Mouse (Mus musculus) lung, postnatal 0 days (tissue): ENCODE results near the gene Tmem106b. TPM values are rescaled to one million over a fixed set of nuclear protein-coding genes. Genes with fewer than 3 reads are reported as not detected.

Source experiments
- ATAC-seq: fragments of 200-750 bp; cut with Nextera tagmentation; 2 replicates; pipeline ENCODE4 v1.8.0; 2017; ENCODE audit warnings: moderate library complexity
- DNase-seq: peaks from one replicate; pipeline ENCODE4 v3.0.0-alpha.2; 2016; ENCODE audit warnings: low spot score
- H3K27ac ChIP-seq: fragments of 300-500 bp; sonication (generic); 2 replicates; pipeline ENCODE4 v1.5.1; 2014; ENCODE audit warnings: antibody characterized with exemption, mild to moderate bottlenecking, low read length, mixed read lengths
- H3K27me3 ChIP-seq: fragments of 300-500 bp; sonication (generic); replicated peaks from 2 replicates; pipeline ENCODE4 v1.6.1; 2014; ENCODE audit warnings: low read length, mixed read lengths; ENCODE audit not compliant: insufficient read depth
- H3K36me3 ChIP-seq: fragments of 300-500 bp; sonication (generic); 2 replicates; pipeline ENCODE4 v1.6.1; 2014; ENCODE audit warnings: low read length, mixed read lengths; ENCODE audit not compliant: insufficient read depth
- H3K4me1 ChIP-seq: fragments of 300-500 bp; sonication (generic); 2 replicates; pipeline ENCODE4 v1.6.1; 2014; ENCODE audit warnings: antibody characterized with exemption, low read depth, low read length, mixed read lengths; ENCODE audit not compliant: insufficient read depth
- H3K4me2 ChIP-seq: fragments of 300-500 bp; sonication (generic); replicated peaks from 2 replicates; pipeline ENCODE4 v1.6.1; 2014; ENCODE audit warnings: low read depth, mild to moderate bottlenecking, low read length, moderate library complexity, mixed read lengths
- H3K4me3 ChIP-seq: fragments of 300-500 bp; sonication (generic); 2 replicates; pipeline ENCODE4 v1.5.1; 2014; ENCODE audit warnings: low read depth, low read length
- H3K9ac ChIP-seq: fragments of 300-500 bp; sonication (generic); replicated peaks from 2 replicates; pipeline ENCODE4 v1.6.1; 2014; ENCODE audit warnings: low read depth, mild to moderate bottlenecking
- H3K9me3 ChIP-seq: fragments of 300-500 bp; sonication (generic); 2 replicates; pipeline ENCODE4 v1.6.1; 2016; ENCODE audit warnings: low read length, mixed read lengths
- CTCF ChIP-seq: IDR thresholded peaks from 2 replicates; pipeline ENCODE4 v1.5.1; 2016; ENCODE audit warnings: antibody characterized with exemption, mild to moderate bottlenecking
- EP300 ChIP-seq: IDR thresholded peaks from 2 replicates; pipeline ENCODE4 v1.6.1; 2016; ENCODE audit warnings: antibody characterized with exemption, mild to moderate bottlenecking, control low read depth
- WGBS: fragments of 180-500 bp; shearing (Covaris S2); extraction: QIAGEN DNeasy Blood & Tissue Kit; methylation state at CpG from one replicate; pipeline ENCODE4 v1.1.7; 2014; 5-methylcytosine and 5-hydroxymethylcytosine counted together
- polyA plus RNA-seq: library from polyadenylated mRNA; unstranded; fragments of >200 nt; fragmentation: Nextera tagmentation; extraction: Ambion mirVana; gene quantifications from 2 replicates; pipeline ENCODE4 v1.2.1, GENCODE M21; 2015

Gene Tmem106b
- polyA plus RNA-seq, 1 experiment from 2014 or later, result 54.6 TPM

DNA sequence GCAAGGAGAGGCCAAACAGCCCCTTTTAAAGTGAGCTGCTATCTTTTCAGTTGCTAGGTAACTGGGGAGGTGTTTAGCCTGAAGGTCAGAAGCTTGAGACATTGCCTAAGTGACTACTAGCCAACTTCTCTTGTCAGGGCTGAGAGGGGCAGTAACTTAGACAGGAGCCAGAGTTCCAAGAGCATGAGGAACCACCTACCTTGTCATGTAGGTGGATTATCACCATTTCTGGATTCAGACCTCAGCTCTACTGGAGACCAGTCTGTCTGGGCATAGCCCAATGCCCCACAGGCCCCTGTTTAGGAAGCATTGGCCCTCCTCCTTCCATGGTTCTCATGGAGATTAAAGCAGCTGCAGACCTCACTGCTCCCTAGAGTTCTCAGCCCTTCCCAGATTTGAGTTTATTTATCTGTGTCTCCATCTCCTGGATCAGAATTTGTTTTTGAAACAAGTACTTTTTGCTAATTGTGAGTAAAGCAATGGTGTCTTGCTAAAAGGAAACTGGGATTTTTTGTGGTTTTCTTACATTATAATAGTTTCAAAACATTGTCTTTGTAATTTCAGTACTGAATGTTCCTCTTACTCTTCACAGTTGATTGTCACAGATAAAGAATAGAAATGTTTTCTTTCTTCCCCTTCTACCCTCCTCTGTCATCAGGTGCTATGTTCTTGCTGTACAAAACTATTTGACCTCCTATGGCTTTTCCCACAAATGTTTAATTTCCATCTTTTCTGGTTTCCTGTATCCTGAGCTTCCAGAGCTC, 8.1 kb upstream of the Tmem106b start:
- no peak for DNase-seq
- H3K27ac ChIP-seq, result no peak overlapping the region
- H3K36me3 ChIP-seq, result no peaks in the 10 kb centered on the region
- no peaks in the 10 kb centered on the region for H3K27me3 ChIP-seq
- ATAC-seq, result no peak
- no peaks in the 10 kb centered on the region for H3K9me3 ChIP-seq
- no peak overlapping the region for H3K4me3 ChIP-seq
- H3K4me1 ChIP-seq, result no peaks in the 10 kb centered on the region
- H3K4me2 ChIP-seq, result no peak overlapping the region
- H3K9ac ChIP-seq, result no peak overlapping the region
- TF ChIP-seq EP300 (no peak), CTCF (no peak)

DNA sequence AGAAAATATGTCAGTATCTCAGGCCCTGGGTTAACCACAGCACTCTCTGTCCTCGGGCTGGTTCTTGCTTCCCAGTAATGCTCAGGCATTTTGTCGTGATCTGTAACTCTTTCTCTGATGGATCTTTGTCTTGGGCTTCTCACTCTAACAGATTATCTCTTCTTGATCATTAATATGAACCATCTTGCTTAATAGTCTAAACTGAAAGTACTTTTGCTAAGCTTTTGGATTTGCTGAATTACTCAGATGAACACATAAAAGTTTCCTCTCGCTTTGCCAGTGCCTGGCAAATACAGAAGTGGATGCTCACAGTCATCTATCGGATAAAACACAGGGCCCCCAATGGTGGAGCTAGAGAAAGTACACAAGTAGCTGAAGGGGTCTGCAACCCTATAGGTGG, 7.5 kb upstream of the Tmem106b start:
- WGBS, result 62% methylated on average over 4 of the region's 4 CpGs
- Histone ChIP-seq H3K27me3 (no peaks in the 10 kb centered on the region), H3K4me1 (no peaks in the 10 kb centered on the region), H3K36me3 (no peaks in the 10 kb centered on the region), H3K4me2 (no peak overlapping the region), H3K9me3 (no peaks in the 10 kb centered on the region), H3K4me3 (no peak overlapping the region), H3K9ac (no peak overlapping the region), H3K27ac (no peak overlapping the region)
- TF ChIP-seq CTCF (no peak), EP300 (no peak)
- no peak for ATAC-seq
- DNase-seq, result no peak

DNA sequence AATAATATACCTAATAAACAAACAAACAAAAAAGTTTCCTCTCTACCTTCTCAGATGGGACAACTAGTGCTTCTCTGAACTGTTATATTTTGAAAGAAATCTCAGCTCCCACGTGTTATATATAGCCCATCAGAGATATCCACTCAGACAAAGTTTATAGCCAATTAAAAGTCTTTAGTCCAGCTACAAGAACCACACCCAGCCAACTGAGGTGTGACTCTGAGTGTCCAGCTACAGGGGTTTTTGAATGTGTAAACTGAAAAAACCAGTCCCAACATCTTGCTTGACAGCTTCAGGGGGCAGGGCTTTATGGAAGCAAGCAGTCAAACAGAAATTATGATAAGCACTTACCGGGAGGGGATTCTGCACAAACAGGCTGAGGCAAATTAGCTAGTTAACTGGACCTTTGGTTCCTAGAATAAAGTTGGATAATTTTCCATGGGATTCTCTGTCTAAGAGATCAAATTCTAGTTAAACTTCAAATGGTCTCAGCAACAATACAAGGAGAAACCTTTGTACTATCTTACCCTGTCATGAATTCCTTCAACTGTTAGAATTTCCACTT, 6.8 kb upstream of the Tmem106b start:
- Histone ChIP-seq H3K27me3 (no peaks in the 10 kb centered on the region), H3K4me2 (no peak overlapping the region), H3K4me3 (no peak overlapping the region), H3K9me3 (no peaks in the 10 kb centered on the region), H3K4me1 (no peaks in the 10 kb centered on the region), H3K36me3 (no peaks in the 10 kb centered on the region), H3K9ac (no peak overlapping the region), H3K27ac (no peak overlapping the region)
- no peak for DNase-seq
- TF ChIP-seq EP300 (no peak), CTCF (no peak)
- no peak for ATAC-seq
- WGBS, result 57% methylated on average over 2 of the region's 2 CpGs

GRCm38 (mm10) chr6:13070147-13070425, 527 bp downstream of the Tmem106b start:
- Histone ChIP-seq H3K4me3 (peak overlapping the region; percentile 86), H3K9me3 (no peaks in the 10 kb centered on the region), H3K4me2 (peak overlapping the region; percentile 63), H3K4me1 (peaks cover 4% of the 10 kb centered on the region; the same call in 1 of the 2 replicates), H3K27ac (peak overlapping the region; percentile 87), H3K27me3 (no peaks in the 10 kb centered on the region), H3K9ac (peak overlapping the region; percentile 84), H3K36me3 (no peaks in the 10 kb centered on the region)
- WGBS, result 0% methylated on average over 11 of the region's 11 CpGs
- ATAC-seq, result no peak
- no peak for TF ChIP-seq CTCF
- TF ChIP-seq EP300, result no peak
- no peak for DNase-seq

DNA sequence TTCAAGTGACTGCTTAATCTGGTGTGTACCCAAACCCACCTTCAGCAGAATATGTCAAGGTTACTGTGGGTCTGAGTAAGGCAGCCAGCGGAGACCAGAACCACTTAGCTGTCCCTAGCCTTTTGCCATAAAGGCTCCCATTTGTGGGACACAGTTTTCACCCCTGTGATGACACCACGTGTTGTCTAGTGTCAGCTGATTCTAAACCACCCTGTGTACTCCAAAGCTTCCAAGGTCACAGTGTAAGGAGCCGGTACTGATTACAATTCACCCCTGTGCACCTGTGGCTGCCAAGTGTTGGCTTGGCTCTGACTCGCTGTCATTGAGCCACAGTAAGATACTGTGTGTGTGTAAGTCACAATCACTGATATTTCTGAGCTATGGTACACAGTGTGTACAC, 926 bp downstream of the Tmem106b start:
- DNase-seq, result no peak
- Histone ChIP-seq H3K27ac (peak overlapping the region; percentile 87), H3K4me3 (peak overlapping the region; percentile 86), H3K4me1 (peaks cover 4% of the 10 kb centered on the region; the same call in 1 of the 2 replicates), H3K27me3 (no peaks in the 10 kb centered on the region), H3K4me2 (peak overlapping the region; percentile 63), H3K9ac (peak overlapping the region; percentile 84), H3K36me3 (no peaks in the 10 kb centered on the region), H3K9me3 (no peaks in the 10 kb centered on the region)
- WGBS, result 29% methylated on average over 4 of the region's 4 CpGs
- no peak for ATAC-seq
- TF ChIP-seq CTCF, result no peak
- TF ChIP-seq EP300, result no peak

GRCm38 (mm10) chr6:13073036-13073435, 3.5 kb downstream of the Tmem106b start:
- Histone ChIP-seq H3K4me2 (no peak overlapping the region), H3K27me3 (no peaks in the 10 kb centered on the region), H3K4me3 (no peak overlapping the region), H3K4me1 (peaks cover 4% of the 10 kb centered on the region; the same call in 1 of the 2 replicates), H3K9ac (no peak overlapping the region), H3K27ac (no peak overlapping the region), H3K36me3 (peaks cover 2% of the 10 kb centered on the region; the same call in 1 of the 2 replicates), H3K9me3 (no peaks in the 10 kb centered on the region)
- ATAC-seq (no peak), DNase-seq (no peak)
- TF ChIP-seq EP300 (no peak), CTCF (no peak)
- 94% methylated on average over 4 of the region's 4 CpGs for WGBS
